Mouse (Mus musculus): ENCODE measurements at regions not wholly inside any gene's neighbourhood (a gene's known extent, or its start where the extent isn't known, plus 50 kb on each side); places are given as distances from the start of the nearest gene placed in this dataset.
A peak's percentile ranks its signal among the peaks of the same experiment; 100 is the strongest.

DNA sequence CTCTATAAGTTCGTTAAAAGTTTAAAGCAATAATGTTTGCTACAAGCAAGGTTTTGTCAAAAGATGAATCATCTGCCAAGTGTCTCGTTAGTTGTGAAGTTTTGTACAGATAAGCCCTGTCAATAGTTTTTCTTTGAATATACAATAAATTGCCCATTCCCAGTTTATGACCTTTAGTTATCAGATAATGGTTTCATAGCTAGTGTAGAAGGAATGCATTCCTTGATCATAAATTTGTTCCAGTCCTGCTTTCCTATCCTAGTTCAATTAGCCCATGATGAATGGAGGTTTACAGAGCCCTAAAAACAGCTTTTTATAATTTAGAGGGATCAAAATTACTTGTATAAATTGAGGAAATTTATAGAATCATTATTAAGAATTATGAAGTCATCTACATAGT is 62.5 kb upstream of the Lrch2 start:
- DNase-seq (ENCODE audit: low read depth, low spot score): no peak

DNA sequence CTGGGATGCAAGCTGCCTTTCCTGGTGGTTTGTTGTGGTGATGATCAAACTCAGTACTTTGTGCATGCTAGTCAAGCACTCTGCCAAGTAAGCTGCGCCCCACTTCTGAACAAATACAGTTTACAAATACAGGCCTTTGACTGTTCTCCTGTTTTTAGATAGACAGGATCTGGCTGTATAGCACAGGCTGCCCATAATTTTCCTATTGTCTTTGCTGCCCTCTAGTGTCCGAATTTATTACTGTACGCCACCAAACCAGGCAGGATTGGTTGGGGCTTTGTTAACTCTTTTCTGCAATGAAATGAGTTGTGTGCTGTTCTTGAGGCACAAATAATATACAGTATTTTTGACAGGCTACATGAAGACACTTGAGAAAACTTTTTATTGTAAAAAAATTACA is 54.8 kb upstream of the Lrch2 start:
- peak; percentile 73 for DNase-seq (ENCODE audit: low read depth, low spot score)

Data from 3T3-L1 (cell line).